Comparison of ENCODE assay signal across 16 mouse cellular contexts in the genomic region with DNA sequence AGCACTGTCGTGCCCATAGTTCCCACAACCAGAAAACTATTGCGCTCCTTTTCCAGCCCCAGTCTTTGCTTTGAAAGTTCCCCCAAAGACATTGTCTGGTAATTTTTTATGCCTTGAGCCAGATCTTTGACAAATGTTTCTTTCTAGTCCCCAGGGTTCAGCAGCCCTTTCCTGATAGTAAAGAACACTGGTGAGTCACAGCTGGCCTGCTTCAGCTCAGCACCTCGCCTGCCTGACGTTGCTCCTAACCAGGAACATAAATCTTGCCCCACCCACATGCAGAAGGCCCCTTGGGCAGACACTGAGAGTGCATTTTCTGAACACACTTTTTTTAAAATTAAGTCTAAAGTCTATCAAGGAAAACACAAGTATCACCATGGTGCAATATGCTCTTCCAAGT. TPM values are rescaled to one million over a fixed set of nuclear protein-coding genes. Genes with fewer than 3 reads are reported as not detected.
DNase-seq lines count a peak whose midpoint lies in the region; ATAC-seq lines count a peak whose summit lies in the region.
"Had no signal": no experiment of that assay in that cellular context is flagged by ENCODE, and none has a peak within 500 bp of the region (broad histone marks: within the 10 kb centered on the region; RNA-seq: fewer than 3 reads in every experiment).

No protein-coding gene starts in this region.

- WGBS in intestine, embryonic 16.5 days, result 35% methylated on average over 4 of the region's 4 CpGs
- WGBS in stomach, embryonic 16.5 days, result 12% methylated on average over 4 of the region's 4 CpGs

- H3K4me1 ChIP-seq in intestine, embryonic 16.5 days (ENCODE audit: control insufficient read depth, insufficient read depth, low read length), result peaks cover 11% of the 10 kb centered on the region
- peaks cover 9% of the 10 kb centered on the region for H3K4me1 ChIP-seq in stomach, embryonic 16.5 days (ENCODE audit: control insufficient read depth, insufficient read depth, low read length)
- H3K4me1 ChIP-seq: megakaryocyte, embryonic 14.5 days had no signal

- H3K4me2 ChIP-seq in intestine, embryonic 16.5 days (ENCODE audit: low read depth, low read length), result no peak overlapping the region
- H3K4me2 ChIP-seq in stomach, embryonic 16.5 days (ENCODE audit: low read depth, low read length), result peak overlapping the region; percentile 11; the same call in 1 of the 2 replicates

- no peaks in the 10 kb centered on the region for H3K9me3 ChIP-seq in intestine, embryonic 16.5 days (ENCODE audit: control insufficient read depth, low read length)
- H3K9me3 ChIP-seq in stomach, embryonic 16.5 days (replicated peaks; ENCODE audit: control insufficient read depth, low read length), result no peaks in the 10 kb centered on the region
- H3K9me3 ChIP-seq: megakaryocyte, embryonic 14.5 days had no signal

- H3K4me3 ChIP-seq in intestine, embryonic 16.5 days (ENCODE audit: low read length), result no peak overlapping the region
- H3K4me3 ChIP-seq in stomach, embryonic 16.5 days (replicated peaks; ENCODE audit: low read length), result no peak overlapping the region
- H3K4me3 ChIP-seq: megakaryocyte, embryonic 14.5 days had no signal

- intact Hi-C loops in left cerebral cortex, postnatal 4 days (cut with DNase I), result no loop called here

- H3K9ac ChIP-seq in intestine, embryonic 16.5 days (ENCODE audit: low read depth, low read length), result no peak overlapping the region
- no peak overlapping the region for H3K9ac ChIP-seq in stomach, embryonic 16.5 days (ENCODE audit: low read length)

- H3K36me3 ChIP-seq in intestine, embryonic 16.5 days (ENCODE audit: control insufficient read depth, insufficient read depth, low read length), result no peaks in the 10 kb centered on the region
- no peaks in the 10 kb centered on the region for H3K36me3 ChIP-seq in stomach, embryonic 16.5 days (ENCODE audit: control insufficient read depth, insufficient read depth, low read length)

- peak; percentile 95 for ATAC-seq in intestine, embryonic 16.5 days
- ATAC-seq in stomach, embryonic 16.5 days (ENCODE audit: insufficient read depth, low FRiP score), result peak; percentile 72; the same call in 1 of the 2 replicates
- ATAC-seq: inflammation-experienced regulatory T-cells, adult 6 months had no signal

- no peaks in the 10 kb centered on the region for H3K27me3 ChIP-seq in intestine, embryonic 16.5 days (replicated peaks; ENCODE audit: control insufficient read depth, insufficient read depth, low read length)
- H3K27me3 ChIP-seq in stomach, embryonic 16.5 days (ENCODE audit: control insufficient read depth, insufficient read depth, low read length), result no peaks in the 10 kb centered on the region

- peak overlapping the region; percentile 60 for H3K27ac ChIP-seq in intestine, embryonic 16.5 days (ENCODE audit: low read length)
- H3K27ac ChIP-seq in stomach, embryonic 16.5 days (ENCODE audit: low read length), result peak overlapping the region; percentile 73

- peak; percentile 38 for DNase-seq in adrenal gland, adult 2 months
- DNase-seq in adrenal gland, adult 18-20 months (ENCODE audit: low spot score in 2 of 2), result no peak
- DNase-seq in urinary bladder, postnatal 14 days (ENCODE audit: low spot score), result peak; percentile 52
- no peak for DNase-seq in urinary bladder, postnatal 4 days (ENCODE audit: low spot score in 2 of 2)
- DNase-seq in liver, result no peak
- no peak for DNase-seq in left cerebral cortex, postnatal 4 days
- DNase-seq: cerebellum, postnatal 10 days; right cerebral cortex, postnatal 25 days had no signal

RNA-seq across cellular contexts. Expression of a gene that starts 3.6 kb away (rescaled TPM):
- not detected for total RNA-seq in adrenal gland, adult 2 months (2021)
- polyA plus RNA-seq in adrenal gland, adult 2 months (2012; rRNA removed), result not detected in 2 replicates
- not detected for total RNA-seq in adrenal gland, adult 18-20 months (2021)
- 0.18 TPM in 1 of 2 replicates, not detected in the other for polyA plus RNA-seq in intestine, embryonic 16.5 days (2015; fragmentation: Nextera tagmentation; extraction: Ambion mirVana)
- polyA plus RNA-seq in stomach, embryonic 16.5 days (2015; fragmentation: Nextera tagmentation; extraction: Ambion mirVana), result not detected in 2 replicates
- total RNA-seq in left cerebral cortex, postnatal 4 days (2021), result not detected
- total RNA-seq: MEL had no signal
- polyA plus RNA-seq: brain, embryonic 14.5 days; inflammation-experienced regulatory T-cells, adult 6 months; limb, embryonic 11.5 days; neural tube, embryonic 11.5 days had no signal

RNA-seq across cellular contexts. Expression of a gene that starts 14.8 kb away (rescaled TPM):
- 1 to 10 TPM; 2.5 to 3.3 TPM for total RNA-seq in adrenal gland, adult 2 months (2021)
- 2.4 and 3.6 TPM in 2 replicates for polyA plus RNA-seq in adrenal gland, adult 2 months (2012; rRNA removed)
- 1 to 10 TPM; 2.3 to 2.4 TPM for total RNA-seq in adrenal gland, adult 18-20 months (2021)
- 4.5 and 5.0 TPM in 2 replicates for polyA plus RNA-seq in intestine, embryonic 16.5 days (2015; fragmentation: Nextera tagmentation; extraction: Ambion mirVana)
- polyA plus RNA-seq in stomach, embryonic 16.5 days (2015; fragmentation: Nextera tagmentation; extraction: Ambion mirVana), result 3.7 and 4.7 TPM in 2 replicates
- 100 to 1,000 TPM in 1 of 2 experiments, 10 to 100 TPM in 1; 96.3 to 104 TPM for total RNA-seq in left cerebral cortex, postnatal 4 days (2021)
- total RNA-seq: MEL had no signal
- polyA plus RNA-seq: inflammation-experienced regulatory T-cells, adult 6 months had no signal

Comparison
In these comparisons a context has a peak if more than half of its experiments do, and no peak if none do; other contexts are left out.
1. DNase-seq: peak in adrenal gland, adult 2 months (single experiment) and urinary bladder, postnatal 14 days (single experiment); none in adrenal gland, adult 18-20 months (0 of 2), urinary bladder, postnatal 4 days (0 of 2), liver (single experiment) and left cerebral cortex, postnatal 4 days (single experiment).
2. RNA of a gene that starts 14.8 kb away (total RNA-seq): 96.3 to 104 TPM in left cerebral cortex, postnatal 4 days; 2.5 to 3.3 TPM in adrenal gland, adult 2 months and 2.3 to 2.4 TPM in adrenal gland, adult 18-20 months; every median in the first group is over 10 times any median in the second.